Mouse (Mus musculus) MEL (cell line): ENCODE measurements around the gene Cfap54. TPM values are rescaled to one million over a fixed set of nuclear protein-coding genes. Genes with fewer than 3 reads are reported as not detected.

ENCODE experiments used
- DNase-seq: peaks from one replicate; pipeline ENCODE4 v3.0.0; 2011; ENCODE audit warnings: low read depth, low spot score
- H3K27ac ChIP-seq: 2 replicates; pipeline ENCODE4 v1.5.1; 2012; ENCODE audit warnings: low read depth, mild to moderate bottlenecking, control low read depth, low read length, moderate library complexity; ENCODE audit not compliant: control insufficient read depth
- H3K27me3 ChIP-seq, 2 experiments: fragments of 150-350 bp in 1 of 2; sonication (generic) in 1 of 2; 2 replicates each; pipeline ENCODE4 v1.6.1; 2012; ENCODE audit warnings: low read length in 2 of 2, mild to moderate bottlenecking in 2 of 2, improper control_type of control experiment in 1 of 2, moderate library complexity in 1 of 2; ENCODE audit not compliant: insufficient read depth in 2 of 2, control insufficient read depth in 1 of 2
- H3K36me3 ChIP-seq, 2 experiments: 2 replicates each; pipeline ENCODE4 v1.6.1; 2012 to 2014; ENCODE audit warnings: low read length in 2 of 2, improper control_type of control experiment in 1 of 2, inconsistent platforms in 1 of 2, mild to moderate bottlenecking in 1 of 2; ENCODE audit not compliant: insufficient read depth in 2 of 2, control insufficient read depth in 1 of 2
- H3K4me1 ChIP-seq, 2 experiments: fragments of 150-350 bp in 1 of 2; sonication (generic) in 1 of 2; 2 replicates each; pipeline ENCODE4 v1.6.1; 2012; ENCODE audit warnings: low read length in 2 of 2, improper control_type of control experiment in 1 of 2, mild to moderate bottlenecking in 1 of 2; ENCODE audit not compliant: insufficient read depth in 2 of 2, control insufficient read depth in 1 of 2
- H3K4me3 ChIP-seq, 2 experiments: fragments of 150-350 bp in 1 of 2; sonication (generic) in 1 of 2; 2 replicates each; pipeline ENCODE4 v1.5.1; 2012; ENCODE audit warnings: low read depth in 2 of 2, low read length in 2 of 2, mild to moderate bottlenecking in 2 of 2, moderate library complexity in 2 of 2, control low read depth in 1 of 2, improper control_type of control experiment in 1 of 2; ENCODE audit not compliant: control insufficient read depth in 1 of 2, insufficient read depth in 1 of 2
- H3K79me2 ChIP-seq: 2 replicates; pipeline ENCODE4 v1.6.1; 2012; ENCODE audit warnings: mild to moderate bottlenecking, low read length, moderate library complexity; ENCODE audit not compliant: control insufficient read depth, poor library complexity, insufficient read depth
- H3K9ac ChIP-seq: 2 replicates; pipeline ENCODE4 v1.6.1; 2012; ENCODE audit warnings: low read depth, mild to moderate bottlenecking, control low read depth, low read length, moderate library complexity; ENCODE audit not compliant: control insufficient read depth, poor library complexity, severe bottlenecking
- H3K9me3 ChIP-seq: fragments of 150-350 bp; sonication (generic); replicated peaks from 2 replicates; pipeline ENCODE4 v1.6.1; 2012; ENCODE audit warnings: mild to moderate bottlenecking, low read length, improper control_type of control experiment, moderate library complexity; ENCODE audit not compliant: insufficient read depth
- CHD1 ChIP-seq: IDR thresholded peaks from 2 replicates; pipeline ENCODE4 v1.6.1; 2012; ENCODE audit warnings: low read depth, mild to moderate bottlenecking, inconsistent platforms, low read length, improper control_type of control experiment
- JUND ChIP-seq: IDR thresholded peaks from 2 replicates; pipeline ENCODE4 v1.6.1; 2011; ENCODE audit warnings: low read depth, mild to moderate bottlenecking, improper control_type of control experiment, low read length
- KAT2A ChIP-seq: conservative IDR thresholded peaks from 2 replicates; pipeline ENCODE4 v1.6.1; 2012; ENCODE audit warnings: low read depth, low read length, improper control_type of control experiment, inconsistent platforms
- MAX ChIP-seq: IDR thresholded peaks from 2 replicates; pipeline ENCODE4 v1.6.1; 2011; ENCODE audit warnings: low read length, improper control_type of control experiment
- MAZ ChIP-seq: IDR thresholded peaks from 2 replicates; pipeline ENCODE4 v1.6.1; 2012; ENCODE audit warnings: low read depth, mild to moderate bottlenecking, inconsistent platforms, low read length, improper control_type of control experiment
- MYB ChIP-seq: IDR thresholded peaks from 2 replicates; pipeline ENCODE4 v1.6.1; 2011; ENCODE audit warnings: mild to moderate bottlenecking, low read depth, low read length, improper control_type of control experiment
- POLR2AphosphoS2 ChIP-seq: IDR thresholded peaks from 2 replicates; pipeline ENCODE4 v1.6.1; 2011; ENCODE audit warnings: low read length, improper control_type of control experiment
- RAD21 ChIP-seq: IDR thresholded peaks from 2 replicates; pipeline ENCODE4 v1.6.1; 2011; ENCODE audit warnings: mild to moderate bottlenecking, low read depth, low read length, improper control_type of control experiment
- SMC3 ChIP-seq: IDR thresholded peaks from 2 replicates; pipeline ENCODE4 v1.6.1; 2011; ENCODE audit warnings: low read depth, low read length, improper control_type of control experiment
- TBP ChIP-seq: IDR thresholded peaks from 2 replicates; pipeline ENCODE4 v1.8.0; 2011; ENCODE audit warnings: low read depth, low read length, improper control_type of control experiment
- UBTF ChIP-seq: IDR thresholded peaks from 2 replicates; pipeline ENCODE4 v1.6.1; 2012; ENCODE audit warnings: low read depth, mild to moderate bottlenecking, inconsistent platforms, low read length, improper control_type of control experiment, moderate library complexity, borderline replicate concordance; ENCODE audit not compliant: insufficient read depth
- USF2 ChIP-seq, 2 experiments: IDR thresholded peaks; 2 replicates each; pipeline ENCODE4 v1.6.1; 2011 to 2012; ENCODE audit warnings: improper control_type of control experiment in 2 of 2, low read length in 2 of 2, borderline replicate concordance in 1 of 2, inconsistent platforms in 1 of 2, low read depth in 1 of 2, mild to moderate bottlenecking in 1 of 2; ENCODE audit not compliant: insufficient read depth in 1 of 2
- ZMIZ1 ChIP-seq: IDR thresholded peaks from 2 replicates; pipeline ENCODE4 v1.6.1; 2012; ENCODE audit warnings: low read depth, mild to moderate bottlenecking, inconsistent platforms, low read length, improper control_type of control experiment, moderate library complexity
- ZNF384 ChIP-seq: IDR thresholded peaks from 2 replicates; pipeline ENCODE4 v1.6.1; 2012; ENCODE audit warnings: low read depth, mild to moderate bottlenecking, inconsistent platforms, low read length, improper control_type of control experiment
- polyA plus RNA-seq, 2 experiments: library from polyadenylated mRNA; stranded (reverse) in 1 of 2; unstranded in 1 of 2; fragments of >175 nt in 1 of 2; fragments of >200 nt in 1 of 2; gene quantifications; 2 replicates each; pipeline versions ENCODE4 v1.2.1 to v1.2.4; 2012; ENCODE audit warnings: low replicate concordance in 2 of 2, low read depth in 1 of 2; ENCODE audit not compliant: insufficient read length in 2 of 2, insufficient read depth in 1 of 2, missing spikeins in 1 of 2
- total RNA-seq: library from RNA; depleted of rRNA; stranded (reverse); fragments of 300-350 nt; gene quantifications from 2 replicates; pipeline ENCODE4 v1.2.3, GENCODE M21; 2012

Cfap54 gene
- total and polyA plus RNA-seq, 3 experiments, result 2.0 to 2.7 TPM; not detected in 1

GRCm38 (mm10) chr10:93103676-93104075, 22.3 kb upstream of the Cfap54 start:
- Histone ChIP-seq H3K36me3 (no peaks in the 10 kb centered on the region), H3K4me1 (no peaks in the 10 kb centered on the region), H3K27me3 (no peaks in the 10 kb centered on the region), H3K79me2 (no peaks in the 10 kb centered on the region), H3K9me3 (no peaks in the 10 kb centered on the region), H3K9ac (no peak overlapping the region)
- DNase-seq, result no peak
- TF ChIP-seq POLR2AphosphoS2 (no peak), MYB (no peak), TBP (no peak)
- TF ChIP-seq, all 39 proteins: peak for 0
- H3K4me3 ChIP-seq, result no peak overlapping the region
- H3K27ac ChIP-seq, result no peak overlapping the region

- H3K27ac ChIP-seq, result no peak overlapping the region
- no peaks in the 10 kb centered on the region for H3K9me3 ChIP-seq
- H3K9ac ChIP-seq, result no peak overlapping the region
Measured at GRCm38 (mm10) chr10:93102321-93102720, 20.9 kb upstream of the Cfap54 start.

GRCm38 (mm10) chr10:93098211-93098805, 16.9 kb upstream of the Cfap54 start:
- Histone ChIP-seq H3K9me3 (no peaks in the 10 kb centered on the region), H3K36me3 (peaks cover 0 to 2% of the 10 kb centered on the region in 2 experiments; a peak in 1 of 4 replicates), H3K9ac (no peak overlapping the region), H3K4me1 (peaks cover 2 to 7% of the 10 kb centered on the region in 2 experiments; a peak in 3 of 4 replicates), H3K79me2 (no peaks in the 10 kb centered on the region), H3K27ac (no peak overlapping the region), H3K27me3 (no peaks in the 10 kb centered on the region), H3K4me3 (no peak overlapping the region)
- TF ChIP-seq KAT2A, result no peak
- DNase-seq, result no peak

More at GRCm38 (mm10) chr10:93102321-93102720, 20.9 kb upstream of the Cfap54 start:
- no peak for DNase-seq
- no peak for TF ChIP-seq MAZ
- no peak for TF ChIP-seq ZNF384
- TF ChIP-seq, all 39 proteins: peak for 0
- Histone ChIP-seq H3K4me3 (no peak overlapping the region), H3K27me3 (no peaks in the 10 kb centered on the region), H3K36me3 (no peaks in the 10 kb centered on the region), H3K79me2 (no peaks in the 10 kb centered on the region), H3K4me1 (no peaks in the 10 kb centered on the region)

- Histone ChIP-seq H3K9ac (no peak overlapping the region), H3K27me3 (no peaks in the 10 kb centered on the region), H3K4me1 (peaks cover 2 to 7% of the 10 kb centered on the region in 2 experiments; a peak in 3 of 4 replicates), H3K27ac (no peak overlapping the region), H3K9me3 (no peaks in the 10 kb centered on the region), H3K79me2 (no peaks in the 10 kb centered on the region), H3K36me3 (peaks cover 0 to 2% of the 10 kb centered on the region in 2 experiments; a peak in 1 of 4 replicates), H3K4me3 (no peak overlapping the region)
- TF ChIP-seq ZMIZ1 (no peak), JUND (no peak), SMC3 (no peak), UBTF (no peak), ZNF384 (no peak), CHD1 (no peak), KAT2A (no peak), MAX (no peak), USF2 (IDR thresholded peaks at IDR 0.05; ENCODE audit: borderline replicate concordance in 1 of 2, insufficient read depth in 1 of 2, low read depth in 1 of 2, low read length in 2 of 2) (no peak), RAD21 (no peak), MYB (no peak)
- no peak for DNase-seq
Measured at GRCm38 (mm10) chr10:93097439-93097838, 16.0 kb upstream of the Cfap54 start.
